Mouse (Mus musculus) yolk sac, embryonic 10.5 days (tissue): ENCODE data around the gene Tmco1.
A peak's percentile ranks its signal among the peaks of the same experiment; 100 is the strongest.

Experiments
- DNase-seq: peaks from one replicate; pipeline ENCODE4 v3.0.0-alpha.2; 2017; ENCODE audit warnings: low spot score

Tmco1 gene

GRCm38 (mm10) chr1:167308261-167309054, at the start of gene Tmco1:
Gene Tmco1 (plus strand): TSS chr1:167308378.
- peak; percentile 95 for DNase-seq

GRCm38 (mm10) chr1:167259702-167260101, 48.5 kb upstream of the Tmco1 start:
- DNase-seq: peak; percentile 34

- no peak for DNase-seq
These were observed 46.4 kb upstream of the Tmco1 start for GRCm38 (mm10) chr1:167261750-167262149.

GRCm38 (mm10) chr1:167262489-167263041, 45.6 kb upstream of the Tmco1 start:
- DNase-seq: no peak

- no peak for DNase-seq
These were observed 42.8 kb upstream of the Tmco1 start for GRCm38 (mm10) chr1:167265366-167265765.

GRCm38 (mm10) chr1:167266720-167267119, 41.5 kb upstream of the Tmco1 start:
- no peak for DNase-seq

GRCm38 (mm10) chr1:167268360-167269063, 39.7 kb upstream of the Tmco1 start:
- no peak for DNase-seq

- no peak for DNase-seq
These were observed 38.8 kb upstream of the Tmco1 start for GRCm38 (mm10) chr1:167269350-167269811.

- DNase-seq: peak; percentile 40
These were observed 38.3 kb upstream of the Tmco1 start for GRCm38 (mm10) chr1:167269856-167270270.

- DNase-seq: no peak
These were observed 37.7 kb upstream of the Tmco1 start for GRCm38 (mm10) chr1:167270342-167271111.

- no peak for DNase-seq
These were observed 36.9 kb upstream of the Tmco1 start for GRCm38 (mm10) chr1:167271304-167271703.

GRCm38 (mm10) chr1:167271841-167272240, 36.3 kb upstream of the Tmco1 start:
- DNase-seq: no peak

GRCm38 (mm10) chr1:167273380-167274163, 34.6 kb upstream of the Tmco1 start:
- DNase-seq: no peak

- no peak for DNase-seq
These were observed 33.4 kb upstream of the Tmco1 start for GRCm38 (mm10) chr1:167274646-167275390.

- DNase-seq: no peak
These were observed 29.8 kb upstream of the Tmco1 start for GRCm38 (mm10) chr1:167278395-167278794.

GRCm38 (mm10) chr1:167279160-167279715, 28.9 kb upstream of the Tmco1 start:
- DNase-seq: no peak

GRCm38 (mm10) chr1:167280061-167280460, 28.1 kb upstream of the Tmco1 start:
- no peak for DNase-seq

GRCm38 (mm10) chr1:167282112-167282511, 26.1 kb upstream of the Tmco1 start:
- no peak for DNase-seq

GRCm38 (mm10) chr1:167282768-167283167, 25.4 kb upstream of the Tmco1 start:
- DNase-seq: no peak
